Mouse (Mus musculus): Measurements from ENCODE around the gene Snx8. TPM values are rescaled to one million over a fixed set of nuclear protein-coding genes. Genes with fewer than 3 reads are reported as not detected.

Snx8 gene
- polyA plus RNA-seq, 1 experiment from 2014 or later: 22.1 TPM

- Histone ChIP-seq H3K9ac (no peak overlapping the region), H3K27me3 (no peaks in the 10 kb centered on the region), H3K4me3 (no peak overlapping the region), H3K36me3 (no peaks in the 10 kb centered on the region), H3K27ac (no peak overlapping the region), H3K4me1 (no peaks in the 10 kb centered on the region), H3K9me3 (replicated peaks) (no peaks in the 10 kb centered on the region; the same call in 1 of the 2 replicates), H3K4me2 (replicated peaks) (no peak overlapping the region)
- 82% methylated on average over 4 of the region's 4 CpGs for WGBS
- ATAC-seq (ENCODE audit: low FRiP score): no peak
Measured at GRCm38 (mm10) chr5:140402640-140403270, 13.7 kb upstream of the Snx8 start.

- H3K9ac ChIP-seq: no peak overlapping the region
- no peak overlapping the region for H3K4me3 ChIP-seq
- no peaks in the 10 kb centered on the region for H3K27me3 ChIP-seq
- no peaks in the 10 kb centered on the region for H3K4me1 ChIP-seq
- no peaks in the 10 kb centered on the region; the same call in 1 of the 2 replicates for H3K9me3 ChIP-seq (replicated peaks)
- no peak for ATAC-seq (ENCODE audit: low FRiP score)
- H3K36me3 ChIP-seq: no peaks in the 10 kb centered on the region
- H3K4me2 ChIP-seq (replicated peaks): no peak overlapping the region
- no peak overlapping the region for H3K27ac ChIP-seq
- 65% methylated on average over 8 of the region's 8 CpGs for WGBS
Measured at GRCm38 (mm10) chr5:140396166-140396940, 7.3 kb upstream of the Snx8 start.

- Histone ChIP-seq H3K4me1 (peaks cover 10% of the 10 kb centered on the region), H3K9me3 (replicated peaks) (no peaks in the 10 kb centered on the region), H3K4me3 (no peak overlapping the region), H3K36me3 (no peaks in the 10 kb centered on the region), H3K9ac (no peak overlapping the region), H3K27me3 (no peaks in the 10 kb centered on the region), H3K4me2 (replicated peaks) (no peak overlapping the region), H3K27ac (no peak overlapping the region)
- WGBS: 92% methylated on average over 3 of the region's 3 CpGs
- no peak for ATAC-seq (ENCODE audit: low FRiP score)
Measured at GRCm38 (mm10) chr5:140392701-140393100, 3.6 kb upstream of the Snx8 start.

GRCm38 (mm10) chr5:140391981-140392380, 2.9 kb upstream of the Snx8 start:
- Histone ChIP-seq H3K9ac (no peak overlapping the region), H3K27me3 (no peaks in the 10 kb centered on the region), H3K4me3 (no peak overlapping the region), H3K27ac (no peak overlapping the region), H3K36me3 (no peaks in the 10 kb centered on the region), H3K4me2 (replicated peaks) (no peak overlapping the region), H3K4me1 (peaks cover 15% of the 10 kb centered on the region), H3K9me3 (replicated peaks) (no peaks in the 10 kb centered on the region)
- 93% methylated on average over 5 of the region's 5 CpGs for WGBS
- no peak for ATAC-seq (ENCODE audit: low FRiP score)

- H3K9ac ChIP-seq: no peak overlapping the region
Measured at GRCm38 (mm10) chr5:140391435-140391834, 2.4 kb upstream of the Snx8 start.

GRCm38 (mm10) chr5:140389647-140390046, 585 bp upstream of the Snx8 start:
- 54% methylated on average over 3 of the region's 3 CpGs for WGBS
- no peaks in the 10 kb centered on the region for H3K36me3 ChIP-seq
- ATAC-seq (ENCODE audit: low FRiP score): peak; percentile 17; the same call in 1 of the 2 replicates
- peak overlapping the region; percentile 69 for H3K4me3 ChIP-seq
- no peaks in the 10 kb centered on the region for H3K9me3 ChIP-seq (replicated peaks)
- H3K27ac ChIP-seq: no peak overlapping the region
- peaks cover 15% of the 10 kb centered on the region for H3K4me1 ChIP-seq
- H3K9ac ChIP-seq: peak overlapping the region; percentile 76; the same call in 1 of the 2 replicates
- H3K4me2 ChIP-seq (replicated peaks): peak overlapping the region; percentile 97
- H3K27me3 ChIP-seq: no peaks in the 10 kb centered on the region

More at GRCm38 (mm10) chr5:140391435-140391834, 2.4 kb upstream of the Snx8 start:
- ATAC-seq (ENCODE audit: low FRiP score): no peak
- no peak overlapping the region for H3K4me2 ChIP-seq (replicated peaks)
- no peaks in the 10 kb centered on the region for H3K9me3 ChIP-seq (replicated peaks)
- WGBS: 79% methylated on average over 1 of the region's 1 CpGs
- no peaks in the 10 kb centered on the region for H3K27me3 ChIP-seq
- H3K4me1 ChIP-seq: peaks cover 15% of the 10 kb centered on the region
- no peak overlapping the region for H3K4me3 ChIP-seq
- H3K27ac ChIP-seq: no peak overlapping the region
- H3K36me3 ChIP-seq: no peaks in the 10 kb centered on the region

GRCm38 (mm10) chr5:140387816-140388510, 1.1 kb downstream of the Snx8 start:
- Histone ChIP-seq H3K4me3 (peak overlapping the region; percentile 69), H3K9me3 (replicated peaks) (no peaks in the 10 kb centered on the region), H3K4me1 (peaks cover 27% of the 10 kb centered on the region), H3K9ac (peak overlapping the region; percentile 76), H3K36me3 (no peaks in the 10 kb centered on the region), H3K27me3 (no peaks in the 10 kb centered on the region), H3K27ac (no peak overlapping the region), H3K4me2 (replicated peaks) (peak overlapping the region; percentile 97)
- ATAC-seq (ENCODE audit: low FRiP score): no peak
- 74% methylated on average over 12 of the region's 12 CpGs for WGBS

- Histone ChIP-seq H3K27ac (no peak overlapping the region), H3K27me3 (no peaks in the 10 kb centered on the region), H3K4me2 (replicated peaks) (no peak overlapping the region), H3K4me3 (no peak overlapping the region), H3K4me1 (peaks cover 27% of the 10 kb centered on the region), H3K36me3 (no peaks in the 10 kb centered on the region), H3K9me3 (replicated peaks) (no peaks in the 10 kb centered on the region), H3K9ac (no peak overlapping the region)
- no peak for ATAC-seq (ENCODE audit: low FRiP score)
- WGBS: 83% methylated on average over 7 of the region's 7 CpGs
Measured at GRCm38 (mm10) chr5:140387236-140387635, 1.8 kb downstream of the Snx8 start.

- Histone ChIP-seq H3K4me1 (peaks cover 27% of the 10 kb centered on the region), H3K9me3 (replicated peaks) (no peaks in the 10 kb centered on the region), H3K4me2 (replicated peaks) (no peak overlapping the region), H3K27me3 (no peaks in the 10 kb centered on the region), H3K9ac (no peak overlapping the region), H3K4me3 (no peak overlapping the region), H3K27ac (no peak overlapping the region), H3K36me3 (no peaks in the 10 kb centered on the region)
- no peak for ATAC-seq (ENCODE audit: low FRiP score)
- WGBS: 79% methylated on average over 1 of the region's 1 CpGs
Measured at GRCm38 (mm10) chr5:140384462-140384861, 4.6 kb downstream of the Snx8 start.

GRCm38 (mm10) chr5:140383559-140383958, 5.5 kb downstream of the Snx8 start:
- Histone ChIP-seq H3K4me2 (replicated peaks) (no peak overlapping the region), H3K27ac (peak overlapping the region; percentile 55; the same call in 1 of the 2 replicates), H3K4me1 (peaks cover 26% of the 10 kb centered on the region), H3K9ac (no peak overlapping the region), H3K36me3 (no peaks in the 10 kb centered on the region), H3K4me3 (no peak overlapping the region), H3K27me3 (no peaks in the 10 kb centered on the region), H3K9me3 (replicated peaks) (no peaks in the 10 kb centered on the region)
- WGBS: 6% methylated on average over 7 of the region's 7 CpGs
- no peak for ATAC-seq (ENCODE audit: low FRiP score)

- Histone ChIP-seq H3K36me3 (no peaks in the 10 kb centered on the region), H3K9ac (no peak overlapping the region), H3K4me3 (no peak overlapping the region), H3K4me2 (replicated peaks) (no peak overlapping the region), H3K9me3 (replicated peaks) (no peaks in the 10 kb centered on the region), H3K4me1 (peaks cover 17% of the 10 kb centered on the region), H3K27me3 (no peaks in the 10 kb centered on the region), H3K27ac (no peak overlapping the region)
- WGBS: 95% methylated on average over 6 of the region's 6 CpGs
- ATAC-seq (ENCODE audit: low FRiP score): no peak
Measured at GRCm38 (mm10) chr5:140382688-140383087, 6.4 kb downstream of the Snx8 start.

- H3K9me3 ChIP-seq (replicated peaks): no peaks in the 10 kb centered on the region
- no peaks in the 10 kb centered on the region for H3K27me3 ChIP-seq
- 94% methylated on average over 7 of the region's 7 CpGs for WGBS
- ATAC-seq (ENCODE audit: low FRiP score): no peak
- no peak overlapping the region for H3K27ac ChIP-seq
- H3K9ac ChIP-seq: no peak overlapping the region
- peaks cover 12% of the 10 kb centered on the region; the same call in 1 of the 2 replicates for H3K4me1 ChIP-seq
- H3K4me2 ChIP-seq (replicated peaks): no peak overlapping the region
- no peaks in the 10 kb centered on the region for H3K36me3 ChIP-seq
- H3K4me3 ChIP-seq: no peak overlapping the region
Measured at GRCm38 (mm10) chr5:140381156-140381555, 7.9 kb downstream of the Snx8 start.
